Mouse (Mus musculus) kidney, postnatal 25 days (tissue): ENCODE measurements at regions not wholly inside any gene's neighbourhood (a gene's known extent, or its start where the extent isn't known, plus 50 kb on each side); places are given as distances from the start of the nearest gene placed in this dataset.

Source experiments
- DNase-seq, 2 experiments: peaks; one replicate each; pipeline ENCODE4 v3.0.0; 2021; ENCODE audit warnings: mixed read lengths in 2 of 2

DNA sequence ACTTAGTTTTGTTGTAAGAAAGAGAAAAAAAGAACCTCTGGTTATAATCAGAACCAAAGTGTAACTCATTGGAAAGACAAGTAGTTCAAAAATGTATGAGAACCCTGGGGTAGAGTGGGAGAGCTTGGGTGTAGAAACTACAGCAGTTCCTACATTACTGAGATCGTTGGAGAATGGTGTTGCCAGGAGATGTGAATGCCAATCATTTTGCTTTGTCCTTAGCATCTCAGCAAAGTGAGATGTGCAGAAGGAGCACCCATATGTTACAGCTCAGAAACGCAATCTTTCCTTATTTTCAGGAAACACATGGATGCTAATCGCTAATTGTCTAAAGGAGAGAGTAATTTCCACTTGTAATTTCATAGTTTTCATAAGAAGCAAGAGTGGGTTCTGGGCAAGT is 286.2 kb upstream of the Mctp2 start:
- no peak for DNase-seq

DNA sequence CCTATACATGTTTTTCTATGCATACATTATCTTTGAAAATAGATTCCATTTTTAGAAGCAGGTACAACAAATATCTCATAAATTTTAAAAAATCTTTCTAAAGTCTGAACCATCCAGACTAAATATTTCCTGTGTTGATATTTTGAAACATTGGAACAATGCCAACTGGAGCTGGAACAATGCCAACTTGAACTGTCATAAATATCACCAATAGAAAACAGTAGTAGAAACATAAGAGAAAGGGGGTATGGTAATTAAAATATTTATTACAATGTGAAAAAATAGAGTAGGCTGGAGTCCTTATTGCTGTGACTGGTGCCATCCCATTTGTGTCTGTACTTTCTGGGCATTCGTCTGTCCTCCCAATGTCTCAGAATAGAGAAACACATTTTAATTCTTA is 286.9 kb upstream of the Mctp2 start:
- peak in 1 of 2 experiments; percentile 20 for DNase-seq

DNA sequence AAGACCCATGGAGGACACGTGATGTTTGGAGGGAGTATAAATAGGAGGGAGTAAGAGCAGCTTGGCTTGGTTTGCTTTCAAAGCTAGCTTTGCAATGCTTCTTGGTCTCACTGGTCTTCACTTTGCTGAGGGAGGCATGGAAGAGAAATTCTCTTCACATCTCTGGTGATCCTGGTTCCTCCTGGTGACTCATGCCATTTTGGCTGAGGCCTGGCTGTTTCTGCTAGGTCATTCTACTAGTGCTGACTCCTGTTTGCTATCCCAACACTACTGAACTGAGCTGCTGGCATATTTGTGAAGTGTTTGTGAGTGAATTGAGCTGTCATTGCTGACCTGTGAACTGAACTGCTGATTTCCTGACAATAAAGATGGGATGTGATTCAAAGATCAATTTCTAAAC is 288.3 kb upstream of the Mctp2 start:
- DNase-seq, result no peak

DNA sequence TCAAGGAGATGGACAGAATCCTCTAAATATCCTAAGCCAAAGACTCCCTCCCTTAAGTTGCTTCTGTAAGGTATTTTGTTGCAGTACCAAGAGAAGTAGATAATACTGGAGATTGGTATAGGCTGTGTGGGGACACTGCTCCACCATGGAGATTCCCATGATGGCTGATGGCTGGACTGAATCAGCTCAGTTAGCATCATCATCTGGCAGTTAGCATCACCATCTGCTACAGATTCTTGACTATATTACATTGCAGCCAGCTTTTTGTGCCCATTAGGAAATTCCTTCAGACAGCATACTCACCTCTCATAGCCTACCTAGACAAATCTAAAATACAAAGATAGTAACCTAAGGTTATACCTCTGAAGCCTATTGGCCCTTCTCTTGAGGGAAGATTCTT is 290.6 kb upstream of the Mctp2 start:
- no peak for DNase-seq

DNA sequence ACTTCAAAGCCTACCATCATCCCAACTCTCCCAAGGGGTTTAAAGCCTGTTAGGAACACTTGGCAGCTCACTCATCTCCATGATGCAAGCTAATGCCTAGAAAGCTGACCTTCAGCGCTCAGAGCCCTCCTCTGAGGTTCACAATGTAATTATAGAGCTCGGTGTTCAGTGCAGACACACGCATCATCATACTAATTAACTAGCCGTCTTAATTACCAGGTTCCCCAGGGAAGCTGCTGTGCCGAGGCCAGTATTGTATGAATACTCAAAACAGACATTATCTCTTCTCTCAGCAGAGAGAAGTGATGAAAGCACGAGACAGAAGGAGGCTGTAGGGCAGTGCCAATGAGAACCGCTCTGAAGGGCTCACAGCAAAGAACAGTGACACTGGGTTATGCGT is 295.5 kb upstream of the Mctp2 start:
- peak in 1 of 2 experiments; percentile 19 for DNase-seq

DNA sequence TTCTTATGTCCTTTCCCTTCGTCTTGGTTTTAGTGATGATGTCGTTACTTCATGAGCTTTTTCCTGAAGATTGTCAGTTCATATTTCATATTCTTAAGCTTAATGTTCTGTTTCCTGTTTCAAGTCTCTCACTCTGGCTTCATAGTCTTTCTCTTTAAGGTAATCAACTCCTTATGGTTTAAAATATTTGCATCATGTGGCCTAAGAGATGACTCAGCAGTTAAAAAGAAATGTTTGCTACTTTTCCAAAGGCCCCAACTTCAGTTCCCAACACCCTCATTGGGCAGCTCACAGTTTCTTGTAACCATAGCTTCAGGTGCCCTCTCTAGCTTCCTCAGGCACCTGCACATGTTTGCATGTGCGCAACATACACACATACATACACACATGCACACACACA is 303.4 kb upstream of the Mctp2 start:
- DNase-seq, result no peak

DNA sequence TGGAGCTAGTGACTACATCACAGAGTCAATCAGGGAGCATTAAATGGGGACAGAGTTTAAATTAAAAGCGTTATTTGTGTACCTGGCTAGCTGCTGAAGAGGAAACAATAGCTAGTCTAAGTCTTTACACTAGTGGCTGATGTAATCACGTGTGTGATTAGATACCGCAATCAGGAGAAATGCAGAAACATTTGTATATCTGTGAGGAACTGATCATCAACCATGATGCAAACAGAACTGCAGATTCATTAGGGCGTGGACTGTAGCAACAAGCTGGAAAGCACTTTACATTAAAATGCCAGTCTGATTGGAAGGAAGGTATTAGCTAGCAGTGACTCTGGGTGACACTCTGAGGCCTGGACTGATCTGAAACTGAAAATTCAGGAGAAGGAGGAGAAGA is 308.8 kb upstream of the Mctp2 start:
- no peak for DNase-seq

DNA sequence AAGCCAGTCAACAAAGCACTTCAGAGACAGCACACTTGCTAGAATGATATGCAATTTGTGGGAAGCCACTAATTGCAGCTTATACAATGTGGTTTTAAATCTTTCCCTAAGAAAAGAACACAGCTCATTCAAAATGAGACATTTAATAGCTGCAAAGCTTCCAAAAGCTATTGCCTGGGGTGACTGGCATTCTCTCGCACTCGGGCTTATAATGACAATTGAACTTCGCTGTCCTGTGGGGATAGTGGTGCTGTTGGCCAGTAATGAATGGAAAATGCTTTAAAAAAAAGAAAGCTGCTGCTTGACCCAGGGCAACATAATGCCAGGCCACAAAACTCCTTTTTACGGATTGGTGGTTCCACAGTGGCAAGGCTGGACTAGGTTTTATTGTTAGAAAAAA is 321.0 kb upstream of the Mctp2 start:
- no peak for DNase-seq

DNA sequence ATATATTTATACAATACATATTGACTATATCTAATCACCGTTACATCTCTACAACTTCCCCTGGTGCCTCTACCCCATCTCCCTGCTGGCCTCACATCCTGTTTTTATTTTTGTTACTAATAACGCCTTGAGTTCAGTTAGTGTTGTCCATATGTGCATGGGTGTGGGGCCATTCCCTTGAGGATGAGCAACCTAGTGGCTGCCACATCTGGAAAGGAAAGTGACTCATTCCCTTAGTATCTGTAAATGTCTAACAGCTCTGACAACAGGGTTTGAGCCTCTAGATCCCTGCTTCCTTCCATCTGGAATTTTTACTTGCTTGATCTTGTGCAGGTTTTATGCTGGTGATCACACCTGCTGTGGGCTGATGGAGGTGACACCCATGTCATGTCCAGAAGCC is 333.2 kb upstream of the Mctp2 start:
- no peak for DNase-seq

DNA sequence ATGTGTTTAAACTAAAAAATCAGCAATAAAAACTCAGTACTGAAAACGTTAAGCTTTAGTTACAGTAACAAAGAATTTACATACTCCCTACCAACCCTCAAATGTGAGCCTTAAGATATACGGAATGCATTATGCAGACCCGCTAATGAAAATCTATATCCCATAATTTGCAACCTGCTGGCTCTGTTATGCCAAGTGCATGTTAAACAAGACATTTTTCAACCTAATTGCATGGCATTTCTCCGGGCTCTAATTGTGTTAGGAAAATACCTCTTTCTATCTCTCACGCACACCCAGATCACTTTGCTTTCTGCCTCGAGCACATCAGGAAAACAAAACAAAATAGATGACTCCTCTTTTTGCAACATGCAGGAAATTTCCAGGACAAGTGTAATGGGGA is 368.6 kb upstream of the Mctp2 start:
- no peak for DNase-seq

DNA sequence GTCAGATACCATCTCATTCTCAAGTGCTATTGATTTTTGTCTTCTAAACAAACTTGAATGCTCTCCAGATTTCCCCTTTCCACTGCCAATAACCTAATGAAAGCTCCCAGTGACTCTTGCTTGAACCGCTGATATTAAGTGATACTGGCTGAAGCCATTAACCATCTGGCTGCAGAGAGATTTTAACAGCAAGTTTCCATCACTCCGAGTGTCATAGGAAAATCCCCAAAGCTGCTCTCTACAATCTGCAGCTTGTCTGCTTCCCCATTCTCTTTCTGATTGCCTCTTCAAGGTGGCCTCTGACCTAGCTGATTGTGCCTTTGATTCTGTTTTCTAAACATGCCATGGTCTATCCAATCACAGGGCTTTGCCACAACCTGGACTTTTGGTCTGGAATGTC is 379.4 kb upstream of the Mctp2 start:
- DNase-seq, result no peak

DNA sequence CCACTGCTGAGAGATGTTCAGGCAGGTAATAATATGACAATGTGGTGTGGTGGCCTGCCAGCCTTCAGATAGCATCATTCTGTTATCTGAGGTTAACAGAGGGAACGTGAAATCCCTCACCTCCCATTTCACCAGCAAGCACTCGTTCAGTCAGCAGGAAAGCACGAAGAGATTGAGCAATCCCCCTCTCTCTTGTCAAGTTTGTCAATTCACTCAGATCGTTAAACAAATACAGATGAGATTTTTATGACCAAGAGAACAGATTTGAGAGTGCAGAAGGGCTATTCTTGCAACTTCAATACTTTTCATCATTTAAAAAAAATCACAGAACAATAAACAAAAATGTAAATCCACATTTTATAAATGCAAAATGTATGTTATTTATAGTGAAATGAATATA is 380.9 kb upstream of the Mctp2 start:
- DNase-seq, result no peak

DNA sequence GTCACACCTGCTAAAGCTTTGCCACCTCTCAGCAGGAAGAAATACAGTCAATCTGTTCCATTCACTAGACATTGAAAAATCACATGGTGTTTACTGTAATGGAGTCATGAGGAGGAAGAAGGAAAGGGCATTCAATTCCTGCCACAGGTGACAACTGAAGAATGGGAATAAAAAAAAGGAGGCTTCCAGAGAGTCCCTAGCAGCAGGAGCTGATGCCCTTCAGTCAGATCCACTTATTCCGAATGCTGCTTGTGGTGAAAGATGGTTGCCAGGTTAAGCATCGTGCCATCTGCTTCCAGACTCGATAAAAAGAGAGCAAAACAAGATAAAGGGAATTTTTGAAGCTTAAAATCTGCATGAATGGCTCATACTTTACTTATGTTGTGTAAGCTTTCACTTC is 385.0 kb upstream of the Mctp2 start:
- no peak for DNase-seq

DNA sequence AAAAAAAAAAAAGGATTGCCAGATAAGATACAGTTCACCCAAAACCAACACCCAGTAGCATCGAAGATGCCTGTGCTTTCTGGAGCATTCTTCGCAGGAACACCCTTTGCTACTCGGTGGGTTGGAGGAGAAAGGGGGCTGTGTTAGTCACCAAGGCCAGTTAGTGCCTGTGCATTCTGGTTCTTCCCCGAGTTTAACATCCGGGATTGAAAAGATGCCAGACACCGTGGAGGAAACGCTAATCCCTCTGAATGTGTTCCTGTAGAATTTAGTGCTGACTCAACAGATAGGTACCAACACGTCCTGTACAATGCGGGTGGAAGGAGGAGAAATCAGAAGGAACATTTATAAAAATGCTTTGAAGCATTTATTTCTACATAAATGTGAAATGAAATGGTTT is 385.5 kb upstream of the Mctp2 start:
- DNase-seq, result no peak

DNA sequence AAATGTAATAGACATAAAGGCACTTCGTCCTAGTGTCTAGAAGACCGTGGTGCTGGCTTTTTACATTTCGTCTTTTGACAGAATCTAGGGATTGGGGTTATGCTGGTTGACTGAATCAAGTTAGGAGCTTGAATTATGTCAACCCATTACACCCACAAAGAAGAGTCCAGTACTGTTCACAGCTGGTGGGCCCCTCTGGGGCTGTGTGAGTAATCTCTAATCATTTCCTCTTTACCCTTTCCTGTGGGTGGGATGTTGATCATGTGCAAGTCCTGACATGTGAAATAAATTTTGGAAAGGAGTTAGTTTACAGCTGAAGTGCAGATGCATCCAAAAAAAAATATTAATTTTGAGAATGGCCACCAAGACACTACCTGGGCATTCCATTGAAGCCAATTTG is 390.3 kb upstream of the Mctp2 start:
- no peak for DNase-seq

DNA sequence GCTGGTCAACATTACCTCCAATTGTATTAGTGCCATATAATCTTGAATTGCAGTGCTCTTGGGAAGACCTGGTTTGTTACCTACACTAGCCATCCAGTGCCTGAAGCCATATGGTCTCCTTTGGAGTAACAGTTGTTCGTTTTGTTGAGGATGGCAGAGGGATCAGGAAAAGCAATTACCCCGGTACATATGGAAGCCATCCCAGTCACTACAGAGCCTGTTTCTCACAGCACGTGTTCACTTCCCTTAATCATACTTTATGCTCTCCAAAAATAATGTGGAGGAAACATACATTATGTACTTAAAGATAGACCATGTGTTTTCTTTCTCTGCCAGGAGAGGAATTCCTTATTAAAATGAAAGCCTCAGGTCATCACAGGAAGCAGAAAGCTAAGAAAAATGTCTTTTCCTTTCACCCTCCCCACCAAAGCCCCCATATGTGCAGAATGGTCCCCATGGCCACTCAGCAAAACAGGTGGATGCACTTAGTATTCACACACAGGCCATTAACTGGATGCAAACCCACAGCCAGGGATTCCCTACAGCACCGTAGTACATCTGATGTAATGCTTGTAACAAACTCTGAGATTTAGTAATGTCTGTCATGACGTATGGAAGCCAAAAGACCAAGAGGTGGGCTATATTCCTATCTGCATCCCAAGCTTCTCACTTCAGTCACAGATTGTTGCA is 397.4 kb upstream of the Mctp2 start:
- DNase-seq, result no peak

DNA sequence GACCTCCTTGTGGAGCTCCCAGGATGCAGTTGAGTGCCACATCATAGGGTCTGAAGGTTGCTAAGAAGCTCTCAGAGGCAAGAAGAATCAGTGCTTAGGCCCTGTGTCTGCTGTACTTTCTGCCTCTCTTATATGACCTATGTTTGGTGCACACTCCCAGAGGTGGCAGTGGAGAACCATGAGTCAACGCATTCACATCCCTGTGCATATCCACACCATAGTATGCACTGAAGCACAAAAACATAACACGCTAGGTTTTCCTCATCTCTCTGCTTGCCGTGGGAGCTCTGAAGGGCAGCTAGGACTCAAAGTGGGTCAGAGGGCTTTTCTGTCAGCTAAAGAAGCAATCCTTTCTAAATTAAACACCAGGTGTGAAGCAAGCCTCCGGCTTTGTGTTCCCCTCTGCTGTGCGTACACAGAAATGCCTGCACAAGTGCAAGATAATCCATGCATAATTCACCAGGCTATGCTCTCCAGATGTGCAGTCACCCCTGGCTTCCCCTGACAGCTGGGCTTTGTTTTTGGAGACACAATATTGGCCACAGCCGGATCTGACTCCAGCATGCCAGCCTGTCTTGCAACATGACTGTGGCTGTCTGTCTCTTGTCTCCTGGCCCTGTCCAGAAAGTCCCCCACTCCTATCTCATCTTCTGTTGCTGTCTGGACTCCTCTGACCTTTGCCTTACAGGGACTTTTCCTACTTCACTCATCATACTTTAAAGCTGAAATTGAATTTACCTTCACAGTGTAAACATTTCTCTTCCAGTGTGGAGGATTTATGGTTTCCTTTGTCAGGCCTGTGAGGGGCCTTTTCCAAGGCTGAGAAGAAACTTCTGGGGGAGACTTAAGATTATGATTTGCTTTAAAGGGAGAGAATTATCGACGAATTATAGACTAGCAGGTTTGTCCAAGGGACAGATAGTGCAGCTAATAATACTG is 405.1 kb upstream of the Mctp2 start:
- DNase-seq, result no peak

DNA sequence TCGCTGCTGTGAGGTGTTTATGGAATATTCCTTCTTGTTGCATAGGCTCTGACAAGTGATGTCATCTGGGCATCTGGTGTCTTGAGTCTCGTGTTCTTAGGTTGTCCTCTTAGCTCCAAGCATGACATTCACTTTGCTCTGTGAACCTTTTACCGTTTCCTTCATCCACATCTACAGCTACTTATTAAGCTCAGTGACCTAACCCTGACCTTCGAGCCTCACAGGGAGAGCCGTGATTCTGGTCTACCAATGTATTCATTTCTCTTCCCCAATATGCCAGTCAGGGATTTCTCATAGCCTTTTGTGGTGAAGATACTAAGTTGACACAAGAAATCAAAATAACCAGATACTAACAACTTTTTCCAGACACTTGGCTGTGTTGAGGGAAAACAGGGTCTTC is 409.0 kb upstream of the Mctp2 start:
- DNase-seq, result no peak

DNA sequence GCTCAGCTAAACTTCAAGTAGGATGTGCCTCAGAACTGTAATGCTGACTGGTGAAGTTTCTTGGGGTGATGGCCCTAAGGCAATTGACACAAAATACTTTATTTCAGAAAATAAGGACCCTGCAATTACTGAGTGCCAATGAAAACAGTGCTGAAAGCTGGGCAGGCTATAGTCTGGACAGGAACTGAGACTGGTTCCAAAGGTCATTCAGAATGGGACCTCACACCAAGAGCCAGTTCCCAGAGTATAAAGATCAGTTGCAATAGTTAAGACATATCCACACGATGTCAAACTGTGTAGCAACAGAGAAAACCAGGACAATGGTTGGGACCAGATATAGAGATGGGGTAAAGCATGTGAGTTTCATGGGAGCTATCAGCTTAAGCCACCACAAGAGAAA is 409.6 kb upstream of the Mctp2 start:
- DNase-seq, result peak in 1 of 2 experiments; percentile 3

DNA sequence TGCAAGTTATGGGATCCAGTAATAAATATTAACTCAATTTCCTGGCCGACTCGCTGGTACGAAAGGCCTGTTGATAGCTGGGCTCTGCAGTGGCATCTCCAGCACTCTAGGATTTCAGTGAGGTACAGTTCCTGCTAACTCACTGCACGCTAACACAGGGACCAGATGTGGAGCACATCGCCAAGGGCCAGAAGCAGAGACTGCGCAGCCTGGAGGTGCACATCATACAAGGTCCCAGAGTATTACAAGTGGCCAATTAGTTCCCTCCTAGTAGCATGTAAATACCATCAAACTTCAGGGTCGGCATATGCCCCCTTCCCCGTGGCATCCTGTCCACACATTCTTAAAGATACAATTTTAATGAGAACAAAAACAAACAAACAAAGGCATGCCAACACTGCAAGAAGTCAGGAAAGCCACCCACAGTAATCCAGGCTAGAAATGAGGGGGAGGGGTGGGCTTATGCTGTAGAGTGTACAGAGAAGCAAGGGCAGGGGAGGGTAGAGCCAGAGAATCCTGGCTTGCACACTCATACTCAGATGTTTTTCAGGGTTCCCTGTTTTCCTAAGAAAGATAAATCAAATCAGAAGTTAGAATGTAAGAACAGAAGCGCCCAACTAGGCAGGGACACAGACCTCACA is 419.9 kb upstream of the Mctp2 start:
- no peak for DNase-seq

DNA sequence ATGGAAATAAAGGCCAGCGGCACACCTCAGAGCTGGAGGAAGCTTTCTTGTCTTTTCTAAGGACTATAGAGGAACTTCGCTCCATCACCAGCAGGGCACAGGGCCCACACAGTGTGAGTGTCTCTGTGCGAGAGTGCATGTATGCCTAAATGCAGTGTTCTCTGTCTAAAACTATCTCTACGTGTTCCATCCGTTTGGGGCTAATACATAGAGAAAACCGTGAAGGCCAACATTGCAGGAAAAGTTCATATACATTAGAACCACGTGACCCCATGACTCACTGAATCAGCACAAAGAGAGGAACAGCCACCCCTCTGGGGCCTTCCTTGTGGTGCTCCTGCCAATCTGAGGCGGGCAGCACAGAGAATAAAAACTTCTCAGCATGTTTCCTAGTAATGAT is 431.4 kb upstream of the Mctp2 start:
- no peak for DNase-seq

DNA sequence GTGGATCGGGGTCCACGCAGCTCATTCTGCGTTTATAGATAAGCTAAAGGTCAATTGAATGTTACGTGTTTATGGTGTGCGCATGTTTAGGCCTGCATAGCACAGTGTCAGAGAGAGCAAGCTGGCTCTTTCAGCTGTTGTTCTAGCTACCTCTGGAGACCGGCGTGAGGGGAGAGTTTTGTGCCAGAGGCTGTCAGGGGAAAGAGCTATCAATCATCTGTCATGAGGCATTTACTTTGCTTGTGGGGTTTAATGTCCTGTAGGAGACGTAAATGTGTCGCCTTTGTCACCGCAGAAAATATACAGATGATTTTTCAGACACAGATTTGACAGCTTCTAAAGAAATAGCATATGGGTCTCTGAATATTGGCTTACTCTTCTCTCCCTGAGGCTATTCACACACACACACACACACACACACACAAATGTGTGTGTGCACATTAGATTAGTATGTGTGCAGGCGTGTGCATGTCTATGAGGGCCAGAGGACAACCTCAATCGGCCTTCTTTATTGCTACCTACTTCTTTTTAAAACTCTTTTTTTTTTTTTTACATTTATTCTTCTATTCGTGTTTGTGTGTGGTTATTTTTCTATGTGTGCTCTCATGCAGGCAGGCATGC is 432.0 kb upstream of the Mctp2 start:
- no peak for DNase-seq

DNA sequence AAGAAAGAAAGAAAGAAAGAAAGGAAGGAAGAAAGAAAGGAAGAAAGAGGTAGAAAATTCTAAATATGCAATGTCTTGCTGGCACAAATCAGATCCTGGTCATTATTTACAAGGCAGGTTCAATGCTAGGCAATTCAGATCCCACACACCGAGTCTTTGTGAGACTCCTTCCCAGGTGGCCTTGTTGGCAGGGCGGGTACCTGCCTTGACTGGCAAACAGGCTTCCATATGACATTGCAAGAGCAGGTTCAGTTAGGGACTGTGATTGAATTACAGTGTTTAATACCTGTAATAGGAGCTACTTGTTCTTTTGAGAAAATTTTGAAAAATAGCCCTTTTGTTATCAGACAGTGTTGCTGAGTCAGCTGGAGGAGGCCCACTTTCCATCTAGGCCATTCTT is 436.0 kb upstream of the Mctp2 start:
- DNase-seq, result no peak
